Mouse (Mus musculus) stomach, postnatal 0 days (tissue): ENCODE measurements around the gene Tgfbi.

ENCODE experiments used
- CTCF ChIP-seq: IDR thresholded peaks from 2 replicates; pipeline ENCODE4 v1.5.1; 2016; ENCODE audit warnings: antibody characterized with exemption, low read depth, mild to moderate bottlenecking, moderate library complexity
- EP300 ChIP-seq: optimal IDR thresholded peaks from 2 replicates; pipeline ENCODE3; 2016; ENCODE audit warnings: antibody characterized with exemption

GRCm38 (mm10) chr13:56613366-56613998 lies 4.2 kb downstream of the Tgfbi start:
- TF ChIP-seq CTCF = no peak
- no peak for TF ChIP-seq EP300
